Mouse (Mus musculus) embryonic fibroblast, embryonic 13.5 days (primary cell): Measurements from ENCODE around the gene Itih2.

Experiments
- CTCF ChIP-seq: IDR thresholded peaks from 2 replicates; pipeline ENCODE4 v1.5.1; 2011; ENCODE audit warnings: mild to moderate bottlenecking, control low read depth, low read length, moderate library complexity, borderline replicate concordance; ENCODE audit not compliant: insufficient read depth
- POLR2A ChIP-seq: IDR thresholded peaks from 2 replicates; pipeline ENCODE4 v1.6.1; 2011; ENCODE audit warnings: low read depth, mild to moderate bottlenecking, control low read depth, low read length, moderate library complexity

- no peak for TF ChIP-seq POLR2A
- TF ChIP-seq CTCF, result peak; percentile 28; the same call in 1 of the 2 replicates
These were observed 9.4 kb downstream of the Itih2 start for GRCm38 (mm10) chr2:10121826-10122225.
